Mouse (Mus musculus) bone marrow, adult 2 months (tissue): ENCODE data around the gene Bmp7. TPM values are rescaled to one million over a fixed set of nuclear protein-coding genes. Genes with fewer than 3 reads are reported as not detected.

Source experiments
- H3K27ac ChIP-seq: fragments of 200-500 bp; 2 replicates; pipeline ENCODE4 v1.5.1; 2012; ENCODE audit warnings: low read depth, mild to moderate bottlenecking, control low read depth, inconsistent platforms, low read length; ENCODE audit not compliant: control insufficient read depth, poor library complexity, insufficient read depth
- H3K4me1 ChIP-seq: fragments of 200-500 bp; 2 replicates; pipeline ENCODE4 v1.6.1; 2011; ENCODE audit warnings: low read length; ENCODE audit not compliant: control insufficient read depth, insufficient read depth
- H3K4me3 ChIP-seq: fragments of 200-500 bp; replicated peaks from 2 replicates; pipeline ENCODE3; 2011; ENCODE audit warnings: mild to moderate bottlenecking, low read depth, low read length, control low read depth; ENCODE audit not compliant: control insufficient read depth
- CTCF ChIP-seq: fragments of 200-500 bp; IDR thresholded peaks from 2 replicates; pipeline ENCODE4 v1.5.1; 2011; ENCODE audit warnings: low read length, control low read depth; ENCODE audit not compliant: control insufficient read depth, insufficient read depth
- POLR2A ChIP-seq: fragments of 200-500 bp; IDR thresholded peaks from 2 replicates; pipeline ENCODE4 v1.6.1; 2011; ENCODE audit warnings: low read depth, mild to moderate bottlenecking, control low read depth, low read length, borderline replicate concordance; ENCODE audit not compliant: control insufficient read depth
- WGBS: fragments of 180-500 bp; shearing (Covaris S2); methylation state at CpG from one replicate; pipeline ENCODE4 v1.1.7; 2018; 5-methylcytosine and 5-hydroxymethylcytosine counted together
- polyA plus RNA-seq: library from polyadenylated mRNA; stranded (reverse); fragments of >200 nt; gene quantifications from 2 replicates; pipeline ENCODE4 v1.2.4, GENCODE M21; 2011; ENCODE audit warnings: low replicate concordance; ENCODE audit not compliant: missing spikeins, insufficient read depth, insufficient read length

The Bmp7 gene
- polyA plus RNA-seq, 1 experiment = 0.55 TPM

DNA sequence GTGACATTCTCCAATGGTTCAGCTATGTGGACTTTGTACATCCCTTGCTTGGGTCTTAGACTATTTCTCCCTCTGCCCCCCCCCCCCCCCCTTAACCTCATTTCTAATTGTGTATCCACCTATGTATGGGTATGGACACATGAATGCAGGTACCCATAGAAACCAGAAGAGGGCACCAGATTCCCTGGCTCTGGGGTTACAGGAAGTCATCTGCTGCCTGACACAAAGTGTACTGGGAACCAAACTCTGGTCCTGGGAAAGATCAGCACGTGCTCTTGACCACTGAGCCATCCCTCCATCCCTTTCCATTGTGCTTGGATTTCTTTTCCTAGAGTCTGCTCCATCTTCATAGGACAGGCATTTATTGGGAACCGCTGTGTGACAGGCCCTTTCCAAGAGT, 11.9 kb upstream of the Bmp7 start:
- Histone ChIP-seq H3K4me1 (no peaks in the 10 kb centered on the region), H3K27ac (no peak overlapping the region), H3K4me3 (no peak overlapping the region)
- WGBS = 69% methylated on average over 2 of the region's 2 CpGs
- TF ChIP-seq POLR2A (no peak), CTCF (no peak)

DNA sequence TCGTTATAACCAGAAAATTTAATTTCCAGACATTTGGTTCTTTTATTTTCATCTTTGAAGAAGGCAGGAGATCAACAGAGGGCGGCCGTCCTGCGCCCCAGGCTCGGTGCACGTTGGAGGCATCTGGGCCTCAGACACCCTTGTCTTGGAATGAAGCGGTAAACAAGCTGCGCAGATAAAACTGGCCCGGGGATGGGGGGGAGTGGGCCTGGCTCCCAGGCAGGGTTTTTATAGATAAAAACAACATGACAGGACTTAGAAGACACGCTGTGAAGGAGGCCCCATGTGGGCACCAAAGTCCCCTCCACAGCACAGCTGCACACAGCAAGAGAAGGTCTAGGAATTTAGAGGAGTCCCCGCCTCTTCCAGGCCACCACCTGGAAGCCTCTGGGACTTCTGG, 10.6 kb upstream of the Bmp7 start:
- H3K27ac ChIP-seq = no peak overlapping the region
- H3K4me1 ChIP-seq = no peaks in the 10 kb centered on the region
- 69% methylated on average over 11 of the region's 11 CpGs for WGBS
- H3K4me3 ChIP-seq = no peak overlapping the region
- TF ChIP-seq CTCF (no peak), POLR2A (no peak)

DNA sequence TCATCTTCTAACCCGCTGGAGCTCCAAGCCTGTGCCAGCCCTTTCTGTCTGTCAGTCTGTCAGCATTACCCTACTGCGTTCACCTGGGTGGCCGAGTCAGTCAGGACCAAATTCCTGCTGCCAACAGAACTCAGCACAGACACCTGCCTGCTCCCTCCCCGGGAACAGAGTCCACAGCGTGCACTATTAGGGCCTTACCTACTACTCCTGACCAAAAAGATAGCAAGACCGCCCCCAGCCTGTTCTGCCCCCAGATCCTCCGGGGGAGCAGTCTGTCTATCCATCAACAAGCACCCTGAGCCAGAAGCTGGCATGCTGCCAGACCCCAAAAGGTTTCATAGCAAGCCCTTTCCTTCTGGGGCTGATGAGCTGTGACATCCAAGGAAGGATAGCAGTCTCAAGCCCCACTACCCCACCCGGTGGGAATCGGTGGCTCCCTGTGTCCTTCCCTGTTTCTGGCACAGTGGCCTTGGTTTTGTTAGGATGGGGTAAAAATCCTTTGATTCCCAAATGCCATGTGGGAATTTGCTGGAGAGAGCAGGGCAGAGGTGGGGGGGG, 10.1 kb upstream of the Bmp7 start:
- no peak for TF ChIP-seq CTCF
- TF ChIP-seq POLR2A = no peak
- Histone ChIP-seq H3K4me1 (no peaks in the 10 kb centered on the region), H3K27ac (no peak overlapping the region), H3K4me3 (no peak overlapping the region)
- 68% methylated on average over 9 of the region's 9 CpGs for WGBS

DNA sequence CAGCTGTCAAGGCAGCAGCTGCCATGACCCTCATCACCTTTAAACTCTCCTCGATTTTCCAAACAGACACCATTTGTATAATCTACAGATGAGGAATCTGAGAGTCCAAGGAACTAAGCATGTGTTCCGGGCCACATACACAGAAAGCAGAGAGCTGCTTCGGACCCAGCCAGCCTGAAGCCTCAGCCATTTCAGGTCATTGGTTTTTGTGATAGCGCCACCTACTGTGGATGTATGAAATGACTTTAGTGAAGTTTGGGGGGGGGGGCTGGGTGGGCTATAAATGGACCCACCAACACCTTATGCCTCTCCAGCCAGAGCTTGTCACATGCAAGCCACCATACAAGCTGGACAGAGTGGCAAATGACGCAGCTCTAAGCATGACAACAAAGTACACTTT, 8.9 kb upstream of the Bmp7 start:
- no peaks in the 10 kb centered on the region for H3K4me1 ChIP-seq
- 30% methylated on average over 5 of the region's 5 CpGs for WGBS
- no peak overlapping the region for H3K4me3 ChIP-seq
- H3K27ac ChIP-seq = no peak overlapping the region
- TF ChIP-seq POLR2A = no peak
- 0 out of 2 replicates have a peak, but pooled peaks have one; percentile 10 for TF ChIP-seq CTCF

DNA sequence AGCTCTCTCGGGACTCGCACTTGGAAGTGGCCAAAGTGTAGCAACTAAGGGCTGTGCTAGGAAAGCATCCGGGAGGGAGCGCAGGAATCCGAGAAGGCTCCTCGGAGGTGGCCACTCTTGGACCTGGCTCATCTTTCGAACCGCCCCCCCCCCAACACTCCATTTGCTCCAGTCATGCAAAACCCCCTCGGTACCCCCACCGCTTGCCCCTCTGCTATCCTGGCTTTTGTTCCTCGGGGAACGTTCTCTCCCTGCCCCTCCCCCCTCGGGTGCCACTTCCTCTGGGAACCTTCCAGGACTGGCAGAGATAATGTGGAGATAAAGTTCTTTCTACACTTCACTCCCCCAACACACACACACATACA, 660 bp upstream of the Bmp7 start:
- TF ChIP-seq POLR2A = no peak
- TF ChIP-seq CTCF = no peak
- WGBS = 6% methylated on average over 13 of the region's 13 CpGs
- H3K4me3 ChIP-seq = no peak overlapping the region

DNA sequence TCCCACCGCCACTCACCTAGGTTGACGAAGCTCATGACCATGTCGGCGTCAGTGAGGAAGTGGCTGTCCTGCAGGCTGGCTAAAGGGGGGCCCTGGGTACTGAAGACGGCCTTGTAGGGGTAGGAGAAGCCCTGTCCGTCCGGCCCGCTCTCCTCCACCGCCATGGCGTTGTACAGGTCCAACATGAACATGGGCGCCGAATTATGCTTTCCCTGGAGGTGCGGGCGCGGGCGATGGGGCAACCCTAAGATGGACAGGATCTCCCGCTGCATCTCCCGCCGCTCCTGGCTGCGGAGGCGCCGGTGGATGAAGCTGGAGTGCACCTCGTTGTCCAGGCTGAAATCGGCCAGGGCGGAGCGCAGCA, 500 bp downstream of the Bmp7 start:
- 1% methylated on average over 26 of the region's 26 CpGs for WGBS
- TF ChIP-seq CTCF (no peak), POLR2A (no peak)
- Histone ChIP-seq H3K27ac (no peak overlapping the region; the same call in 1 of the 2 replicates), H3K4me3 (peak overlapping the region; percentile 3), H3K4me1 (no peaks in the 10 kb centered on the region)

More for the DNA sequence above, 660 bp upstream of the Bmp7 start:
- Histone ChIP-seq H3K27ac (no peak overlapping the region), H3K4me1 (no peaks in the 10 kb centered on the region)

DNA sequence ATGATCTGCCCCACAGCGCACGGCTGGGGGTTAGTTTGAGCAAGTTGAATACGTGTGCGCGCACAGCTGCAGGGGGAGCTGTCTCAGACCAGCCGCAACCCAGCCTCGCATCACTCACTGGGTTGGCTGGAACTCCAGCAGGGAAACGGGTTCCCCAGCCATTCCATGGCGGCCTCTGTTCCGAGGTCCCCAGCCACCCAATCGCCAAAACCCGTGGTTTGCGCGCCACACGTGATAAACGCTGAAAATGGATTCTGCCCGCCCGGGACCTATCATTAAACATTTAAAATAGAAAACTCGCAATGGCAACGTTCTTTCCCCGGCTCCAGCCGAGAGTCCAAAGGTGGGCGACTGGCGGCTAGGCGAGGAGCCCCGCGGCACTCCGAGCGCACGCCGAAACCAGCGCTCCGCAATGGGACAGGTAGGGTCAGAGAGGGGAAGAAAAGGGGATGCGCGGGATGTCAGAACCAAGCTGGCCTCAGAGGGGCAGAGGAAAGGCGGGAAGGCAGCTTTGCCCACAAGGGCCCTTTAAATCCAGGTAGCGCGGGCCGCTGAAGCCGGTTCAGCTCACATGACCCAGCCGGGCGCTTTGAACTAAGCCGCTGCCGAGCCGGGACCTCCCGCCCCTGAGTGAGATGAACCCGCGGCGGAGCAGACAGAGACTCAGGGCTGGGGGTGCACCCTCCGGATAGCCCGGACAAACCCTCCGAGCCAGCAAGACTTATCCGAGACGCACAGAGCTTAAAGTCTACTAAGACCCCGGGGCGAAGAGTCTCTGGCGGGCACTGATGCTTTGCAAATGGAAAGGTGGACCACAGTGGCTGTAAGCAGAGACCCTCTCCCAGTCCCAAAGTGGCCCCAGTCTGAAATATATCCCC, 1.1 kb downstream of the Bmp7 start:
- Histone ChIP-seq H3K4me3 (peak overlapping the region; percentile 3), H3K27ac (no peak overlapping the region), H3K4me1 (no peaks in the 10 kb centered on the region)
- WGBS = 2% methylated on average over 57 of the region's 57 CpGs
- TF ChIP-seq CTCF (no peak), POLR2A (no peak)

DNA sequence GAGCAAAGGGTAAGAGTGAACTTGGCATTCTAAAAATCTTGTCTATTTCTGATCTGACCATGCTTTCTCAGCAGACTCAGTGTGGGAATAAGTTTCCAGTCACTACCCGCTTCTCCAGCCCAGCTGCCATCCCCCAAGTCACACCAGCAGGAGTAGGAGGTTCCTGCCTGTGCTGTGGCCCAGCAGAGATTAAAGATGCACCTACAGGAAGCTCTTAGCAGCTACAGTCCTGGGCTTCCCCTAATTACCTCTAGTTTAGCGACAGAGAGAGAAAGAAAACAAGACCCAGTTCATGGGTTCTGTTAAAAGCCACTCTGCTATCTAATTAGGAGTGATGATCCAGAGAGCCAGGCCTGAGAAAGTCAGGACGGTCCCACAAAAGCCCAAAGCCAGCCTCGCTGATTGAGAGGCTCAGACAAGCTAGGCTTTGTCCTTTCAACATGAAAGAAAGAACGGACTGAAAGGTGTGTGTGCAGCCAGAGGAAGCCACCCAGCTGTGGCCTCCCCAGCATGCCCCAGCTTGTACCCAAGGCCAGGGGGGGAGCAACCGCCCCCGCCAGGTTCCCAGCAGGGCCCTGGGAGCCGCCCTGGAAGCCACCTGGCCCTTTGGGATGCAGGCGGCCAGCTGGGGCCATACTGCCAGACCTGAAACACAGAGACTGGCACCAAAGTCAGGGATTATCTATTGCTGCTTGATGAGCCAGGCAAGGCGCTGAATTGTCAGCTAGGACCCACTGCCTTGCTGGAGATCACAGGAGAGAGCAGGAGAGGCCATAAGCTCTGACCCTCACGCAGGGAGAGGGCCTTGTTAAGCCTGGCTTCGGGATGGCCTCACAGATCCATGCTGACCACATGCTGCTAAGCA, 2.6 kb downstream of the Bmp7 start:
- Histone ChIP-seq H3K4me3 (no peak overlapping the region), H3K4me1 (no peaks in the 10 kb centered on the region), H3K27ac (no peak overlapping the region)
- no peak for TF ChIP-seq POLR2A
- TF ChIP-seq CTCF = no peak
- 61% methylated on average over 12 of the region's 12 CpGs for WGBS
